15 mouse cellular contexts compared by ENCODE assay signal in genomic region chrX:144374196-144374595, GRCm38 (mm10).
"Had no signal": no experiment of that assay in that cellular context is flagged by ENCODE, and none has a peak within 500 bp of the region (broad histone marks: within the 10 kb centered on the region; RNA-seq: fewer than 3 reads in every experiment).

No protein-coding gene starts in this region.

- H3K4me2 ChIP-seq: lung, embryonic 14.5 days; midbrain, embryonic 12.5 days; neural tube, embryonic 13.5 days; neural tube, embryonic 15.5 days had no signal

- H3K4me3 ChIP-seq: midbrain, embryonic 10.5 days; midbrain, embryonic 12.5 days; myocyte; neural tube, embryonic 13.5 days; neural tube, embryonic 15.5 days had no signal

- H3K27me3 ChIP-seq: midbrain, embryonic 12.5 days; neural tube, embryonic 13.5 days; neural tube, embryonic 15.5 days had no signal

- DNase-seq: lung, adult 18-20 months; lung, embryonic 14.5 days; lung, postnatal 10 days; lung, postnatal 4 days; midbrain, embryonic 14.5 days; right cerebral cortex, postnatal 14 days; thymus, adult 18-20 months; thymus, postnatal 14 days; thymus, postnatal 36 days had no signal

- H3K4me1 ChIP-seq: midbrain, embryonic 10.5 days; midbrain, embryonic 12.5 days; neural tube, embryonic 13.5 days; neural tube, embryonic 15.5 days had no signal

- H3K9me3 ChIP-seq: midbrain, embryonic 10.5 days; midbrain, embryonic 12.5 days; neural tube, embryonic 13.5 days; neural tube, embryonic 15.5 days had no signal

- H3K36me3 ChIP-seq: neural tube, embryonic 13.5 days; neural tube, embryonic 15.5 days had no signal

- ATAC-seq: midbrain, embryonic 16.5 days had no signal

- H3K9ac ChIP-seq: lung, embryonic 14.5 days; midbrain, embryonic 12.5 days; neural tube, embryonic 13.5 days; neural tube, embryonic 15.5 days had no signal

- H3K27ac ChIP-seq: midbrain, embryonic 10.5 days; midbrain, embryonic 12.5 days; neural tube, embryonic 13.5 days; neural tube, embryonic 15.5 days had no signal
